Mouse (Mus musculus) induced T-regulatory cell, adult 2 months (primary cell): ENCODE results near the gene 1500011B03Rik.
A peak's percentile ranks its signal among the peaks of the same experiment; 100 is the strongest.

Experiments
- DNase-seq: peaks from one replicate; pipeline ENCODE4 v3.0.0-alpha.2; 2012; ENCODE audit warnings: low read depth

1500011B03Rik gene

DNA sequence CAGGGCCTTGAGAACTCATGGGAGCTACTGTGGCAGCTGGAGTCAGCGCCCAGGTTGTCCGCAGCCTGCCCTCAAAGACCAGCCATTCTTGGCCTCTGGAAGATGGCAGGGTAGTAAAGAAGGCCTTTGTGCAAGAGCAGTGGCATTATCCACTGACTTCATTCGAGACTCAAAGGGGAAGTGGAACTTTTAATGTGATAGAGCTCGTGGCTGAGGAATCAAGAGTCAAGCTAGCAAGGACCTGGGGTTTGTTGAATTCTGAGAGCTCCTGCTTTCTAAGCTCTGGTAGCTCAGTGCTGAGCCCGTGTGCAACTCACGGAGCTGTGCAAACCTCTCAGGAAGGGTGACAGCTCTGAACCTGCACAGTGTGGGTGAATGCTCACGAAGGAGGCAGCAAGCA is 42.4 kb downstream of the 1500011B03Rik start:
- DNase-seq: peak; percentile 3

DNA sequence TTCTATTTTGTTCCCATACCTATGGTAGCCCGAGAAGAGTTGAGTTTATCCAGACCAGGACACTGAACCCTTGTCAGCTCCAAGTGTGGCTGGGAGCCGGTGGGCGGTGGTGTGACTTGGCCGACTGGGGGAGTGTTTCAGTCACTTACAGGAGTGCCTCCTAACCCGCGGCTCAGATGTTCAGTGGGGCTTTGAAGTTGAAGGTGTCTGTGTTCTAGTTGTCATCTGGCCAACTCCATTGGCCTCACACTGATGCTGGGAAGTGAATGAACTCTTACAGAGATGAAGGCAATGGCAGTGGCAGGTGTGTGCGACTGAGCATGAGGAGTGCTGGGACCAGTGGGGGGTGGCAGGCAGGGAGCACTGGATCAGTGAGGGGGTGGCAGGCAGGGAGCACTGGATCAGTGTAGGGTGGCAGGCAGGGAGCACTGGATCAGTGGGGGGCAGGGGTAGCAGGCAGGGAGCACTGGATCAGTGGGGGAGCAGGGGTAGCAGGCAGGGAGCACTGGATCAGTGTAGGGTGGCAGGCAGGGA is 43.2 kb downstream of the 1500011B03Rik start:
- peak; percentile 6 for DNase-seq

DNA sequence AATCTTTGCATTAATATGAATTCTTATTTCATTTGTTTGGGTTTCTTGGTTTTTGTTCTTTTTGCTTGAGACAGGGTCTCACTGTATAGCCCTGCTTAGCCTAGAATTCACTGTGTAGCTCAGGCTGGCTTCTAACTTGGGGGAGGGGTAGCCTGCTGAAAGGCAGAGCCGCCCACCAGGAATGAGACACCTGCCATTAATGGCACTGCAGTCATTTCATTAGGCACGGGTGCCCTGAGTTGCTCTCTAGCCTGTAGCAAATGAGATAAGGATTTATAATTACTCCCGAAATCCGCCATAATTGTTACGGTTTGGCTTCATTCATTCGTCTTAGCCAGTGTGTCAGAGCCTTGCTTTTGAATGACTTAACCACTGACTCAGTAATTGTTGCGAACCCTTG is 47.1 kb downstream of the 1500011B03Rik start:
- DNase-seq: no peak

DNA sequence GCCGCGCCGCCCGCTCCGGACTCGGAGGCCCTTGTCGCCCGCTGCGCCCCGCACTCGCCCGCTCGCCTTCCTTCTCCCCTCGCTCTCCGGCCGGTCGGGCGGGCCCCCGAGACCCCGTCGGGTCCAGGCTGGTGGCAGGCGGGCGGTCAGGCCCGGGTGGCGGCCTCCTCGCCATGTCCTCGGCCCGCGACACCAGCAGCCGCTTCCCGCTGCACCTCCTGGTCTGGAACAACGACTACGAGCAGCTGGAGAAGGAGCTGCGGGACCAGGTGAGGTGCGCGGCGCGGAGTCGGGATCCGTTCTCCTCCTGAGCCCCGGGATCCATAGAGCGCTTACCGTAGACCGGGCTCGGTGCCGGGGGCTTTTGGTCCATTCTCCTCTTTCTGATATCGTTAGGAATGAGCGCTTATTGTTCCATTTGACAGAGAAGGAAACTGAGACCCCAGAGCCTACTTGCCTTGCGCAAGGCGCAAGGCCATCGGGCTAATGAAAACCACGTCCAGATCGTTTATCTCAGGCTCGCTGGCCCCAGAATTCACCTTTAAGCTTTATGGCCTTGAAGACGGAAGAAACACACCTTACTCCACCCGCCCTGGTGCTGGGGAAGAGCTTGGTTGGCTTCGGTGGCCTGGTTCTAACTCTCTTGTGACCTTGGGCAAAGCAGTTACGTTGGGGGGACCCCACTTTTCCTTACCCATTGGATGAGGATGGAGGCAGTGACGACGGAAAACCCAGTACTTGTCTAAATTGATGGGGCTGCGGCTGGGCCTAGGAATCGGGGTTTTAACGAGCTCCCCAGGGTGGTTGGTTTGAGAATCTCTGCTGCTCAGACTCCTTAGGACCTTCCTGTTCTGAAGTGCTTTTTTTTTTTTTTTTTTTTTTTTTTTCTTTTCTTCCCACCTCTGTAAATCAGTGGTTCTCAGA is 48.0 kb downstream of the 1500011B03Rik start, which contains the start of gene Git2:
Git2 (minus strand) TSS at position 462 of the 924 bp plus-strand sequence.
- DNase-seq: peak; percentile 57

DNA sequence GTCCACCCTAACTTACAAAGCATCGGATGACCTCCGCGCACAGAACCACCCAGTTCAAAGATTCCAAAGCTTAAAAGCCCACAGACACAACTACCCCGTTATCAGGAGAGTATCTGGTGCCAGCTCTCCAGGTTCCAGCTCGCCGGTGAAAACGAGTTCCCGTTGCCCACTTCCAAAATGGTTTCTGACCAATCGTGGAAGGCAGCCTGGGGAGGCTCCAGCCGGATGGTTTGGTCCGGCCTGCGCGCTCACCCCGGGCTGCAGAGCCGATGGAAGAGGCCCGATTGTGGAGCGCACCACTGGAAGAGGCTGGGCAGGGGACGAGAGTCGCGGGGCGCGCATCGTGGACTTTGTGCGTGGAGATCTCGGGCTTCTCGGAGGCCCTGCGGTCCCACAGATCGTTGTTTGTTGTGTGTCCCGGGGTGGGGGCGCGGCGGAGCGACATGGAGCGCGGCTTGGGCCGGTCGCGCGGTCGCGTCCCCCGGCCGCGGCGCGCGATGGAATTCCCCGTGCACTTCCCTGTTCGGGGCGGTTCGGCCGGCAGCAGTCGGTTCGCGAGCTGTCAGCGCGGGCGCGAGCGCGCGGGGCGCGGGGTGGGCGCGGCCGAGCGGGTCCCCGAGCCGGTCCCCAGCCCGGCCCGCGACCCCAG is 48.7 kb downstream of the 1500011B03Rik start, which contains the start of gene Ankrd13a:
Ankrd13a (plus strand) TSS at position 275 of the 649 bp plus-strand sequence.
- DNase-seq: peak; percentile 94

DNA sequence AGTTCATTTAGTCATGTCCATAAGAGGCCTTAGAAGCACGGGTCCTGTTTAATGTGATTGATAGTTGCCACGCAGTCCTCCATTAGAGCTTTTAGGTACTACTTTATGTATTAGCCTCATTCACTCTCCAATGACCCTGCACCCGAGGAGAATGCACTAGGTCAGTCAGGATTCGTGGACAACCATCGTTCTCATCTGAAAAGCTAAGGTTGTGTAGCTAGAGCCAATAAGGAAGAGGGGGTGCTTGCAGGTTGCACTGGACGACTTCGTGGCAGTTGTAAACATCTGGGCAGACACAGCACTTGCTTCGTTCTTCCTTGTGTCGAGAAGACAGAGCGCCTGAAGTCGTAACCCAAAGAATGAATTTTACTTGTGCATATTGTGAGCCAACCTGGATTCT is 49.5 kb downstream of the 1500011B03Rik start:
- DNase-seq: no peak

DNA sequence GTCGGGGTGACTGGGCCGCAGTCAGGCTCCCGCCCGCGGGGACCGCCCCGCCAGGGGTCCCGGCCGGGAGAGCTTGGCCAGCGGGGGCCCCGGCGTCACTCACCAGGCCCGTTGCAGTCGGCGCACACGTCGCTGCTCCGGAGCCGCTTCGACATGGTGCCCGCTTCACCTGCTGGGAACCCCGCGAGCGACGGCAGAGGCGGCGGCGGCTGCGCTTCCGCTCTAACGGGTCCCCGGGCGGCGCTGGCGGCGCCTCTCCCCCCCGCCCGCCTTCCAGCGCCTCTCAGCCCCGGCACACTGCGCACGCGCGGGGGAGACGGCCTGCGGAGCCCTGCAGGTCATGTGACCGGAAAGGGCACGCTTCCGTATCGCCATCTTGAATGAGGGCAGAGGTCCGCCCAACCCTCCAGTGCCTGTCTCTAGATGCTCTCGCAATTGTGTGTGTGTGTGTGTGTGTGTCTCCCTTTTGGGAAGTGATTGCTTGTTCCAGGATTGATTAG is 50.0 kb downstream of the 1500011B03Rik start:
- peak; percentile 99 for DNase-seq

DNA sequence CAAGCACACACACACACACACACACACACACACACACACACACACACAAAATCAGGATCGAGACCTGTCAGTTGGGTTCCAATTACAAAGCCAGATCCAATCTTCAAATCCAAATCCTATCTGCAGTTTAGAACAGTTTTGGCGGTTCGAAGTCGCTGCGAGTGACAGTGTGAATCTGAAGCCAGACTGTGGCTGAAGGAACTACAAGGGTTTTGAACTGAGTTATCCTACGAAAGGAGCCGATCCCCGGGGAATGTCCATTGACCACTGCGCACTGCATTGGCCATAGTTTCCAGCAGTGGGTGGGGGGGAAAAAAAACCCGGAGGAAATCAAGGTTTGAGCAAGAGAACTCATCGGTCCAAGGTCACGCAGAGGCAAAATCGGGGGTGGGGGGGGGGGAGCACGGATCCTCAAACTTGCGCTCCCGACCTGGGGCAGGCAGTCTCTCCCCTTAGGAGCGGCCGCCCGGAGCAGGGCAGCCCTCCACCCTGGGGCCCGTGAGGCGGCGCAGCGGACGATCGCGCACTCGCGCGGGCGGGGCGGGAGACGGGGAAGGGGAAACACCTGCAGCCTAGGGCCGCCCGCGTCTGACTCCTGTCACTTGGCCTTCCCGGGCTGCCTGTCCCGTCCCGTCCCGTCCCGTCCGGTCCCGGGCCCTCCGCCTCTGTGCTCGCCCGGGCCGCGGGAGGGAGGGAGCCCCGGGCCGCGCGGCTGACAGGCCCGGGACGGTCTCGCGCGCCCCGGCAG is 50.6 kb downstream of the 1500011B03Rik start:
- DNase-seq: peak; percentile 78

DNA sequence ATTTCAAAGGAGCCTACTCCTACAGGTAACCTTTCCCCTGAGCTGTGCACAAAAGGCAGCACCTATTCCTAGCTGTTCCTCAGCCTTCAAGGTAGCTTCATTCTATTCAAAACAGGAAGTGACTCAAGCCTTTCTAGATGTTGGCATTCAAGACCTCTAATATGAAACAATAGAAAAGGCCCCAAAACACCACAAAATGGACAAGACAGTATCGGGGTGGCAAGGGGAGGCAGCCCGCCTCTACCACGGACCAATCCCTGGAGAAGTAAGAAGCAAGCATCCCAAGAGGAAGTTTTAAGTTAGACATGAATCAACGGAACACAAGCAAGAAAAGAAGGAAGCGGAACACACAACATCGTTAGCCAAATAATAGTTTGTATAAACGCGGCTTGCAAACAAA is 51.5 kb downstream of the 1500011B03Rik start:
- DNase-seq: peak; percentile 58

DNA sequence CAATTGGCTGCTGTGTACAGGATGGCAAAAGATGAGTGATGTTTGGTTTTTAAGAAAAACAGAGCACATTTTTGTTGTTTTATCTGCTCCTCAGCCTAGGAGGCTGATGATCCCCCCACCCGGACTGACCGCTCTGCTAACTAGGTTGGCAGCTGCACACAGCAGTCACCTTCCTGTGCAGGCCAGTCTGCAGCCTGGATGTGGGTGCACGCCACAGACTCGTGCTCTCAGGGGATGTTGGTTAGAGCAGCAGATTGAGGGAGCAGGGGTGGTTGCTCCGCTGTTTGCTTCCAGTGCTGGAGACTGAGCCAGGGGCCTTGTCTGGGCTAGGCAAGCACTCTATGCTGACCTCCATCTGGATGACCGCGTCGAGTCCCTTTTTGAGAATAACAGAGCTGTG is 53.5 kb downstream of the 1500011B03Rik start:
- no peak for DNase-seq

DNA sequence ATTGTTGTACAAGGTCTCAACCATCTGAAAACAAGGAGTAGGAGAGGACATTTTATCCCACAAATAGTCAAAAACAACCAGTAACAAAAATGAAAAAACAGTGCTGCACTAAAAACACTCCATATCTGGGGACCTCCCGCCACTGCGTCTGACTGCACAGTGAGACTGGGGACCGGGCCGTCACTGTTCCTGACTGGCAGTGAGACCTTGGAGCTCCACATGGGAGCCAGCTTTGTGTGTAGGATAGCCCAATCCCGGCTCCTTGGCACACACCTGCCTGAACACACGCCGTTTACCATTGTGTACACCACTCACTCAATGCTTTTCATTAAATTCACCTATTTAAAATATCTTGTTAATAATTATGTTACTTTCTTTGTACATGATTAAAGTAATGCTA is 56.1 kb downstream of the 1500011B03Rik start:
- no peak for DNase-seq

DNA sequence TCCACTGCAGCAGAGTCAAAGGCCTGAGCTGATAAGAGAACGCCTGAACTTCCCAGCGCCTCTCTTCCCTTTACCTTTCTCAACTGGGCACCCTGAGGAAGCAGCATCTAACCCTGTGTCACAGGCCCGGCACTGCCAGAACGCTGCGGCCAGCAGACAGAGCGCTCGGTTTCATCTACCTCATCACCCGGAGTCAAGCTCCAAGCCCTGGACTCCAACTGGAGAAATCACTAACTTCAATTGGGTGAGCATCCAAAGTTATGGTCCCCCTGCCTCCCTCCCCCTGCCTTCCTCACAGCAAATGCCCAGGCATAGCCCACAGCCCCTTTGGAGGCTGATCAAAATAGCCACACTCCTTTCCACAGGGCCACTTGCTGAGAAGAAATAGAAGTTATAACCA is 56.6 kb downstream of the 1500011B03Rik start:
- DNase-seq: no peak

DNA sequence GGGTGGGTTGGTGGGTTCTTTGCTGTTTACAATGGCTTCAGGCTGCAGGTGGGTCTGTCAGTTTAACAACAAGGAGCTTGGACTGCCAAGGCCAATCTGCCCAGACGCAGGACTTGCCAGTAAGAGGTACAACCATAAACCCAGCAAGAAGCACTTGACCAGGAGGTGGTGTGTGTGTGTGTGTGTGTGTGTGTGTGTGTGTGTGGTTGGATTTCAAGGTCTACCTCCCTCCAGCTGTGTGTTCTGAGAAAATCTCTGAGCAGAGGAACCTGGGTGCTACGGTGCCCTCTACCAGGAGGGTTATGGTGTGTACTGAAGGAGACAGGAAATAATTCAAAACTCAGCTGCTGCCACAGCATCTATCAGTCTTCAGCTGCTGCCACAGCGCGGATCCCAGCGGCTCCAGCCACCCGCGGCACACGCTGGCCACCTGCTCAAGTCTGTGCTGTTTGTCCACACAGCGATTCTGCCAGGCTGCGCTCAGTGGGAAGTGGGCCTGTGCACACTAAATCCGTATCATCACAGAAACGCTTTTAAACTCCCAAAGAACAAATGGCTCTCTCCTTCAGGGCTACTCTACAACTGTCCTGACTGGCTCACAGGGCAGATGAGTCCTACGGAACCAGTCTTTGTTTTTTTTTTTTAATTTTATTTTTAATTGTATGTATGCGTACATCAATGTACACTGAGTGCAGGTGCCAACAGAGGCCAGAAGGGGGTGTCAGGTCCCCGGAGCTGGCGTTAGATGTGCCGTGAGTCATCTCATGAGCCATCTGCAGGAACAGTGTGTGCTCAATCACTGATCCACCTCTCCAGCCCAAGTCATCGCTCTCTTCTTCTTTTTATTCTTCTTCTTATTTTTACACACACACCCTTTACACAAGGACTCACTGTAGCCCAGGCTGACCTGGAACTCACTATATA is 58.2 kb downstream of the 1500011B03Rik start:
- DNase-seq: peak; percentile 52

DNA sequence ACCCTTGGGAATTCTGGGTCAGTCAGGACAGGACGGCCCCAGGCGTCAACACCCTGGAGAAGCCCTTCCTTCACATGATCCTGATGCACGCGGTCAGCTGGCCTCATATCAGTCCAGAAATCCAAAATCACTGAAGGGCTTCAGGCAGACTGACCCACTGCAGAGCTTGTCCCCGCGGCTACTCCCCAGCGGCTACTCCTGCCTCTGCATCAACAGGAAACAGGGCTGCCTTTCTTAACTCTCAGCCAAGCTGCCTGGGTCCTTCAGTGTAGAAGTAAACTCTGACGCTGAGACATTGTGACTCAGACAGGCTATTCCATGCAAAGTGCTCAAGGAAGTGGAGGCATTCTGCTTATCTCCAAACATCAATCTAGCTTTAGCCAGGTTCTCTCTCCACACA is 61.3 kb downstream of the 1500011B03Rik start:
- no peak for DNase-seq

DNA sequence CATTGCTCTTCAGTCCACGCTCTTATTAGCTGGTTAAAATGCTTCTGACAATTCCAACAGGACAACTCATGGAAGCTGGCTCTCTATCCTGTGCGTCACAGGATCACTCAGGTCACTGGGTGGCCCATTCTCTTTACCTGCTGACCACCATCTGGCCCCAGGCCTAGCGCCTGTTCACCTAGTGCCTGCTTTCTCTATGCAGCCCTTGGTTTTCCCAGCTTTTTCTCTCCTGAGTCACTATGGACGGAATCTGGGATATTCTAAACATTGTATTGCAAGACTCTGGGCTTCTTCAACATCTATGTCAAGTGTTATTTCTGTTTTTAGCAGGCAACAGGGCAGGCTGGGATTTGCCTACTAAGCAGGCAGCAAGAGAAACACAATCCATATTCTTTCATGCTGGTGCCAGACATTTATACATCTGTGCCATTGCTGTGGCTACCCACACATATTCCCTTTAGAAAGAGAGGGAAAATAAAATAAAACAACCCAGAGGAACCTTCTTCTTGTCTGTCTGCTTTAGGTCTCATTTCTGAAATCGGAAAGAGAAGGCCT is 63.7 kb downstream of the 1500011B03Rik start:
- no peak for DNase-seq
